Mouse (Mus musculus) heart, embryonic 15.5 days (tissue): ENCODE data around the gene 2810408A11Rik. TPM values are rescaled to one million over a fixed set of nuclear protein-coding genes. Genes with fewer than 3 reads are reported as not detected.
"Not testable (repeated sequence)": the region's sequence is repeated elsewhere in the genome, so short reads cannot be mapped to it uniquely, and the experiment has no call there.

ENCODE experiments used
- ATAC-seq: fragments of 200-750 bp; cut with Nextera tagmentation; replicated peaks from 2 replicates; pipeline ENCODE4 v1.8.0; 2017; ENCODE audit warnings: low read depth, moderate TSS enrichment; ENCODE audit not compliant: insufficient number of reproducible peaks, insufficient read depth, low FRiP score
- H3K27ac ChIP-seq: fragments of 300-500 bp; sonication (generic); 2 replicates; pipeline ENCODE4 v1.5.1; 2015; ENCODE audit warnings: mild to moderate bottlenecking, inconsistent platforms
- H3K27me3 ChIP-seq: fragments of 300-500 bp; sonication (generic); 2 replicates; pipeline ENCODE4 v1.6.1; 2015; ENCODE audit warnings: inconsistent platforms
- H3K36me3 ChIP-seq: fragments of 300-500 bp; sonication (generic); 2 replicates; pipeline ENCODE4 v1.6.1; 2015; ENCODE audit warnings: mild to moderate bottlenecking, inconsistent platforms
- H3K4me1 ChIP-seq: fragments of 300-500 bp; sonication (generic); replicated peaks from 2 replicates; pipeline ENCODE4 v1.6.1; 2015; ENCODE audit warnings: inconsistent platforms
- H3K4me2 ChIP-seq: fragments of 300-500 bp; sonication (generic); 2 replicates; pipeline ENCODE4 v1.6.1; 2015; ENCODE audit warnings: inconsistent platforms, mild to moderate bottlenecking, moderate library complexity
- H3K4me3 ChIP-seq: fragments of 300-500 bp; sonication (generic); 2 replicates; pipeline ENCODE4 v1.5.1; 2015; ENCODE audit warnings: mild to moderate bottlenecking, inconsistent platforms
- H3K9ac ChIP-seq: fragments of 300-500 bp; sonication (generic); 2 replicates; pipeline ENCODE4 v1.6.1; 2015; ENCODE audit warnings: mild to moderate bottlenecking, inconsistent platforms
- H3K9me3 ChIP-seq: fragments of 300-500 bp; sonication (generic); replicated peaks from 2 replicates; pipeline ENCODE4 v1.6.1; 2016; ENCODE audit warnings: inconsistent platforms
- WGBS: fragments of 180-500 bp; shearing (Covaris S2); methylation state at CpG from one replicate; pipeline ENCODE4 v1.1.7; 2015; ENCODE audit warnings: mixed read lengths; 5-methylcytosine and 5-hydroxymethylcytosine counted together
- polyA plus RNA-seq: library from polyadenylated mRNA; unstranded; fragments of >200 nt; fragmentation: Nextera tagmentation; extraction: Ambion mirVana; gene quantifications from 2 replicates; pipeline ENCODE4 v1.2.1, GENCODE M21; 2015

2810408A11Rik gene
- polyA plus RNA-seq, 1 experiment from 2014 or later, result 3.7 TPM

DNA sequence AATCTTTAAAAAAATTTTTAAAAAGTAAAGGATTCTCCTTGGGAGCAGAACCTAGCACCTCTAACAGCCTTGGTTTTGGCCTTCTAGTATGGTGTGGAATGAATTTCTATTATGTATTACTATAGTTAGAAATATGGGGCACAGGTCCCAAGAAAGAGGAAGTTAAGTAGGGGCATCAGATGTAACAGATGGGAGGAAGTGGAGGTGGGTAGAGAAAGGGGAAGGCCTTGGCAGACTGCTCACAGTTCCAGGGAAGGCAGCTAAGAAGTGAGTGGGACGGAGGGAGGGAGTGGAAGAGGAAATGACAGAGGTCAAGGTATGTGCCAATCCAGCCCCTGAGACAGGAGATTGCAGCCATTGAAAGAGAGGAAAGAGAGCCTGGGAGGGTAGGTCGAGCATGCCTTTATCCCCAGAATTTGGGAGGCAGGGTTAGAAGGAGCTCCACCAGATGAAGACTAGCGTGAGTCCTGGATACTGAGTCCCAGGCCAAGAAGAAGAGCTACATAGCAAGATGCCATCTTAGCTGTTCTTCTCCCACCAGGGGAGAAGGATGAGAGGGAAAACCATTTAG is 30.3 kb upstream of the 2810408A11Rik start:
- ATAC-seq, result no peak
- Histone ChIP-seq H3K4me1 (peaks cover 17% of the 10 kb centered on the region), H3K9ac (no peak overlapping the region), H3K36me3 (no peaks in the 10 kb centered on the region), H3K4me2 (no peak overlapping the region), H3K4me3 (no peak overlapping the region), H3K27me3 (peaks cover 7% of the 10 kb centered on the region), H3K9me3 (no peaks in the 10 kb centered on the region), H3K27ac (peak overlapping the region; percentile 37; the same call in 1 of the 2 replicates)
- WGBS, result 57% methylated on average over 3 of the region's 3 CpGs

DNA sequence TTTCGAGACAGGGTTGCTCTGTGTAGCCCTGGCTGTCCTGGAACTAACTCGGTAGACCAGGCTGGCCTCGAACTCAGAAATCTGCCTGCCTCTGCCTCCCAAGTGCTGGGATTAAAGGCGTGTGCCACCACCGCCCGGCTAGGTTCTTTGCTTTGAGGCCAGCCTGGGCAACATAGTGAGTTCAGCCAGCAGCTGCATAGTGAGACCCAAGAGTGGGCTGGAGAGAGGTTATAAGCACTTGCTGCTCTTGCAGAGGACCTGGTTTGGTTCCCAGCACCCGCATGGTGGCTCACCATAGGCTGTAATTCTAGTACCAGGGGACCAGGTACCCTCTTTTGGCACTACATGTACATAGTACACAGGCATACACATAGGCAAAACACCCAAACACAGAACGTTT is 29.4 kb upstream of the 2810408A11Rik start:
- 83% methylated on average over 8 of the region's 8 CpGs for WGBS
- H3K4me1 ChIP-seq, H3K36me3 ChIP-seq, H3K9me3 ChIP-seq, H3K4me2 ChIP-seq, H3K9ac ChIP-seq, H3K4me3 ChIP-seq, ATAC-seq, H3K27me3 ChIP-seq, H3K27ac ChIP-seq: not testable (repeated sequence)

GRCm38 (mm10) chr11:69929712-69930111 is 28.9 kb upstream of the 2810408A11Rik start:
- no peak overlapping the region for H3K4me2 ChIP-seq
- no peak overlapping the region for H3K4me3 ChIP-seq
- no peaks in the 10 kb centered on the region for H3K36me3 ChIP-seq
- 31% methylated on average over 4 of the region's 4 CpGs for WGBS
- H3K27ac ChIP-seq, result no peak overlapping the region
- no peak for ATAC-seq
- H3K9me3 ChIP-seq, result no peaks in the 10 kb centered on the region
- H3K27me3 ChIP-seq, result no peaks in the 10 kb centered on the region
- no peak overlapping the region for H3K9ac ChIP-seq
- H3K4me1 ChIP-seq, result peaks cover 5% of the 10 kb centered on the region

DNA sequence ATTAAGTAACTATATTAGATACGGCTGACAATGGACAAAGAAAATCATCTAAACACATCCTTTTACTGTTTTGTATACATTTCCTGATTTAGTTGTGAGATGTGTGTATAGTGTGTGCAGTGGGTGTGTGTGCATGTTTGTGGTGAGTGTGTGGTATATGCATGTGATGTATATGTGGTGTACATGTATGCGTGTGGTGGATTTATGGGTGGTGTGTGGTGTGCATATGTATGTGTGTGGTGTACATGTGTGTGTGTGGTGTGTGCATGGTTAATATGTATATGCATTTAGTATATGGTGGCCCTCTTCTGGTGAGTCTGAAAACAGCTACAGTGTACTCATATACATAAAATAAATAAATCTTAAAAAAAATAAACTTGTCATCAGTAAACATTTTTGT is 26.7 kb upstream of the 2810408A11Rik start:
- no peak overlapping the region for H3K9ac ChIP-seq
- H3K4me2 ChIP-seq, result no peak overlapping the region
- no peaks in the 10 kb centered on the region for H3K36me3 ChIP-seq
- no peaks in the 10 kb centered on the region for H3K9me3 ChIP-seq
- H3K4me1 ChIP-seq, result peaks cover 5% of the 10 kb centered on the region
- H3K27me3 ChIP-seq, result no peaks in the 10 kb centered on the region
- no peak overlapping the region for H3K4me3 ChIP-seq
- no peak for ATAC-seq
- 94% methylated on average over 2 of the region's 2 CpGs for WGBS
- H3K27ac ChIP-seq, result no peak overlapping the region

- Histone ChIP-seq H3K9me3 (no peaks in the 10 kb centered on the region), H3K4me2 (peak overlapping the region; percentile 72; the same call in 1 of the 2 replicates), H3K4me3 (no peak overlapping the region), H3K4me1 (peaks cover 26% of the 10 kb centered on the region), H3K36me3 (peaks cover 13% of the 10 kb centered on the region), H3K27me3 (no peaks in the 10 kb centered on the region), H3K9ac (no peak overlapping the region), H3K27ac (peak overlapping the region; percentile 92)
- WGBS, result 63% methylated on average over 3 of the region's 3 CpGs
- no peak for ATAC-seq
Measured at GRCm38 (mm10) chr11:69922796-69923195, 22.0 kb upstream of the 2810408A11Rik start.

- Histone ChIP-seq H3K27me3 (no peaks in the 10 kb centered on the region), H3K4me3 (peak overlapping the region; percentile 96), H3K9me3 (no peaks in the 10 kb centered on the region), H3K27ac (peak overlapping the region; percentile 92), H3K4me2 (peak overlapping the region; percentile 72), H3K4me1 (peaks cover 26% of the 10 kb centered on the region), H3K36me3 (peaks cover 19% of the 10 kb centered on the region), H3K9ac (peak overlapping the region; percentile 61)
- ATAC-seq, result no peak
- 5% methylated on average over 12 of the region's 12 CpGs for WGBS
Measured at GRCm38 (mm10) chr11:69922012-69922756, 21.4 kb upstream of the 2810408A11Rik start.

DNA sequence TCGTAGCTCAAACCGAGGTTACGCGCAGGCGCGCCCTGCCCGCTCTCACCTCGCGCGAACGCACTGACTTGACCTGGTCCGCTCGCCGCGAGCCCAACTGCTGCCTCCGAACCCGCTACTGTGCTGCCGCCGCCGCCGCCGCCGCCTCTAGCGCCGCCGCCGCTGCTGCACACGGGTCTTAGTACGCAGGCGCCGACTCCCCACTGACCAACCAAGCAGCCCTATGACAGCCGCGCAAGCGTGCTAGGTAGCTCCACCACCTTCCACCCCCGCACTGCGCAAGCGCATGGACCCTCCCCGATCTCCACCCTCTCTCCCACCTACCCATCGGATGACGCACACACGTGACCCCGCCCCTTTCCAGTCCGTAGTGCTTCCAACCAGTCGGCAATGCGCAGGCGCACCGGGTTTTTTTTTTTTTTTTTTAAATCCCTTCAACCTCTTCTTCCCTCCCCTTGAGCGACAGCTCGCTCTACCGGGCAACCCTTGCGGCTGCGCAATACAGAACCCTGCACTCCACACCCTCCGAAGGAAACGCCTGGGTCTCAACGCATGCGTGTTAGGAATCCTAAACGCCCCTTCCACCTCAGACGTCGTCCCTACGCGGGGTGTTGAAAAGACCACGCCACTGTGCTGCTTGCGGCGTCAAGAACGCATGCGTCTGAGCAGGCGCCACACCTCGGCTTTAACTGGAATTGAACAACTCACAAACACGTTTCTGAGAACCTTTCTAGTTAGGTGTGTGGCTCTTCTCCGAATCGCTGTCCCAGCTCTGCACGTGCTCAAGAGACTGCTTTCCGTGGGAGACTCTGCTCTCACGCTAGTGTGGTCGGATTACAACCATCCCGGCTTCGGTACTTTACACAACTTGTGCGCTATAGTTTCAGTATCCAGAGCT is 20.6 kb upstream of the 2810408A11Rik start, which contains the start of gene Eif5a:
Eif5a (minus strand) TSS at position 845 of the 898 bp plus-strand sequence.
- peak within 1 kb of the TSS; percentile 88 for H3K4me2 ChIP-seq
- H3K9me3 ChIP-seq, result no peaks in the 10 kb centered on the region
- H3K27ac ChIP-seq, result peak within 1 kb of the TSS; percentile 97
- H3K4me1 ChIP-seq, result peaks cover 27% of the 10 kb centered on the region
- peak within 1 kb of the TSS; percentile 96 for H3K4me3 ChIP-seq
- ATAC-seq, result peak; percentile 97
- under 1% methylated on average over 78 of the region's 78 CpGs for WGBS
- H3K27me3 ChIP-seq, result no peaks in the 10 kb centered on the region
- peak within 1 kb of the TSS; percentile 97 for H3K9ac ChIP-seq
- peaks cover 27% of the 10 kb centered on the region for H3K36me3 ChIP-seq

- Histone ChIP-seq H3K4me3 (peak overlapping the region; percentile 96), H3K36me3 (peaks cover 36% of the 10 kb centered on the region), H3K27ac (peak overlapping the region; percentile 97), H3K9ac (peak overlapping the region; percentile 97), H3K9me3 (no peaks in the 10 kb centered on the region), H3K4me1 (peaks cover 36% of the 10 kb centered on the region), H3K27me3 (no peaks in the 10 kb centered on the region), H3K4me2 (peak overlapping the region; percentile 88)
- WGBS, result under 1% methylated on average over 61 of the region's 65 CpGs
- ATAC-seq, result peak; percentile 14
Measured at GRCm38 (mm10) chr11:69920266-69921031, 19.7 kb upstream of the 2810408A11Rik start.

DNA sequence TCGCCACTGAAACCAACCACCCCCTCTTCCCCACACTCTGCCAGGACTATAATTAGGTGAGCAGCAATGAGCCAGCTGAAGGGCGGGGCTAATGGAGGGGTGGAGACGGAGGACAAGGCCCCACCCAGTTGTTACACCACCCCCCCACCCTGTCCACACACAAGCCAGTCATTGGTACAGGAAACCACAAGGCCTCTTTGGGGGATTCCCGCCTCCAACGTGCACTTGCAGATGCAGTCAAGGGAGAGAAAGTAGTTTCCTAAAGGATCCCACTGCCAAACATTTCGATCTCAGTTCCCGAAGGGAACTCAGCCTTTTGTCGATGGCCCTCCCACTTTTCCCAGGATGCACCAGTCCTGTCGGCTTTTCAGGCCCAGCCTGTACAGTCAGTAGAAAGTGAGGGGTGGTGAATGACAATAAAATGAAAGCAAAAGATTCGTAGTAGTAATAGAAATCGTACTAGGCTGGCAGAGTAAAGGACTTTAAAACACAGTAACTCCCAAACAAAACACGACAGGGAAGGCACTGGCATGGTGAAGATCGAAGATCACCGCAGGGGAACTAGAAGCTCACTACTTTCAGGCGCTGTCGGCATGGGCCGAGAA is 19.0 kb upstream of the 2810408A11Rik start:
- peak overlapping the region; percentile 88 for H3K4me2 ChIP-seq
- peaks cover 43% of the 10 kb centered on the region for H3K4me1 ChIP-seq
- peak; percentile 23; the same call in 1 of the 2 replicates for ATAC-seq
- H3K27me3 ChIP-seq, result no peaks in the 10 kb centered on the region
- WGBS, result under 1% methylated on average over 17 of the region's 17 CpGs
- H3K4me3 ChIP-seq, result peak overlapping the region; percentile 96
- H3K9ac ChIP-seq, result peak overlapping the region; percentile 97
- H3K36me3 ChIP-seq, result peaks cover 41% of the 10 kb centered on the region
- peak overlapping the region; percentile 97 for H3K27ac ChIP-seq
- no peaks in the 10 kb centered on the region for H3K9me3 ChIP-seq

DNA sequence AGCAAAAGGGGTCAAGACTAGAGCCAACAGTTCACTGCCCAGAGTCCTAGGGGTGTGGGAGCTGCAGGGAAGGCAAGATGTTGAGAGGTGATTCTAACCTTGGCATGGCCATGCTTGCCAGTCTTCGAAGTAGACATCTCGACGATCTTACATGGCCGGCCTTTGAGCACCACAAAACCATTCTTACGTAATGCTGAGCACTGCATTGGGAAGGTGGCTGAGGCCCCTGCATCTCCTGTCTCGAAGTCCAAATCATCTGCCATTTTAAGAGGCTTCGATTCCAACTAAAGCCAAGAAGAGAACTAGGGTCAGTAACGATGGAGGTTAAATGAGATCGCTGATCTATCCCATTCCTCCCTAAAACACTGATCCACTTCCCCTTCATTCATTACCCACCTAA is 18.3 kb upstream of the 2810408A11Rik start:
- peak overlapping the region; percentile 96 for H3K4me3 ChIP-seq
- peaks cover 49% of the 10 kb centered on the region for H3K4me1 ChIP-seq
- ATAC-seq, result no peak
- H3K27me3 ChIP-seq, result no peaks in the 10 kb centered on the region
- H3K4me2 ChIP-seq, result peak overlapping the region; percentile 88
- H3K9ac ChIP-seq, result peak overlapping the region; percentile 97
- H3K27ac ChIP-seq, result peak overlapping the region; percentile 97
- no peaks in the 10 kb centered on the region for H3K9me3 ChIP-seq
- H3K36me3 ChIP-seq, result peaks cover 41% of the 10 kb centered on the region
- 77% methylated on average over 9 of the region's 9 CpGs for WGBS
